Comparison of ENCODE assay signal across 8 mouse cellular contexts in genomic region chr13:28885083-28886037, GRCm38 (mm10).
DNase-seq lines count a peak whose midpoint lies in the region; ATAC-seq and TF ChIP-seq lines count a peak whose summit lies in the region.

No protein-coding gene starts in this region.

- ATAC-seq in heart, embryonic 15.5 days (replicated peaks; ENCODE audit: insufficient number of reproducible peaks, insufficient read depth, low FRiP score, low read depth), result no peak
- ATAC-seq in midbrain, embryonic 16.5 days, result peak; percentile 40; the same call in 1 of the 2 replicates

- H3K4me3 ChIP-seq in cortical plate, adult 2 months (ENCODE audit: insufficient read depth, low read length), result peak overlapping the region; percentile 42
- peak overlapping the region; percentile 54 for H3K4me3 ChIP-seq in heart, embryonic 15.5 days
- H3K4me3 ChIP-seq in limb, embryonic 10.5 days, result peak overlapping the region; percentile 62
- peak overlapping the region; percentile 41 for H3K4me3 ChIP-seq in midbrain, embryonic 16.5 days (ENCODE audit: low read depth, low read length)

- intact Hi-C loops in heart, postnatal 25 days (cut with DNase I), result no loop called here

- peak overlapping the region; percentile 86 for H3K4me2 ChIP-seq in heart, embryonic 15.5 days
- peak overlapping the region; percentile 74 for H3K4me2 ChIP-seq in midbrain, embryonic 16.5 days (ENCODE audit: low read length)

- H3K27ac ChIP-seq in cortical plate, adult 2 months (ENCODE audit: insufficient read depth, low read length), result no peak overlapping the region
- H3K27ac ChIP-seq in heart, embryonic 15.5 days, result no peak overlapping the region
- H3K27ac ChIP-seq in limb, embryonic 10.5 days, result peak overlapping the region; percentile 88
- H3K27ac ChIP-seq in midbrain, embryonic 16.5 days (ENCODE audit: low read length), result no peak overlapping the region

- no peaks in the 10 kb centered on the region for H3K4me1 ChIP-seq in cortical plate, adult 2 months (ENCODE audit: control insufficient read depth, insufficient read depth, low read length)
- H3K4me1 ChIP-seq in heart, embryonic 15.5 days (replicated peaks), result peaks cover 22% of the 10 kb centered on the region
- H3K4me1 ChIP-seq in limb, embryonic 10.5 days, result peaks cover 47% of the 10 kb centered on the region
- peaks cover 28% of the 10 kb centered on the region for H3K4me1 ChIP-seq in midbrain, embryonic 16.5 days (ENCODE audit: control insufficient read depth, insufficient read depth, low read length)

- peaks cover 29% of the 10 kb centered on the region for H3K27me3 ChIP-seq in heart, embryonic 15.5 days
- peaks cover 55% of the 10 kb centered on the region for H3K27me3 ChIP-seq in limb, embryonic 10.5 days (ENCODE audit: low read depth, poor library complexity, severe bottlenecking)
- no peaks in the 10 kb centered on the region for H3K27me3 ChIP-seq in midbrain, embryonic 16.5 days (ENCODE audit: control insufficient read depth, insufficient read depth, low read depth, low read length)

- TF ChIP-seq POLR2A in cortical plate, adult 2 months (IDR thresholded peaks at IDR 0.05; ENCODE audit: extremely low read depth, insufficient read depth, low read length), result no peak

- no peak for TF ChIP-seq CTCF in cortical plate, adult 2 months (IDR thresholded peaks at IDR 0.05; ENCODE audit: extremely low read depth, insufficient read depth, low read length)

- peak overlapping the region; percentile 62 for H3K9ac ChIP-seq in heart, embryonic 15.5 days
- peak overlapping the region; percentile 57 for H3K9ac ChIP-seq in midbrain, embryonic 16.5 days (ENCODE audit: low read depth, low read length)

- H3K36me3 ChIP-seq in heart, embryonic 15.5 days, result no peaks in the 10 kb centered on the region
- no peaks in the 10 kb centered on the region for H3K36me3 ChIP-seq in limb, embryonic 10.5 days
- H3K36me3 ChIP-seq in midbrain, embryonic 16.5 days (ENCODE audit: control insufficient read depth, insufficient read depth, low read length), result no peaks in the 10 kb centered on the region

- no peaks in the 10 kb centered on the region for H3K9me3 ChIP-seq in heart, embryonic 15.5 days (replicated peaks)
- H3K9me3 ChIP-seq in limb, embryonic 10.5 days (replicated peaks), result no peaks in the 10 kb centered on the region
- no peaks in the 10 kb centered on the region for H3K9me3 ChIP-seq in midbrain, embryonic 16.5 days (replicated peaks; ENCODE audit: control insufficient read depth, low read length, poor library complexity, severe bottlenecking)

- DNase-seq in heart, adult 11 months, result peak; percentile 89
- DNase-seq in heart, postnatal 25 days (ENCODE audit: low spot score), result no peak
- peak; percentile 79 for DNase-seq in limb, embryonic 10.5 days (ENCODE audit: low spot score)
- DNase-seq in thymus, postnatal 4 days, result peak; percentile 63
- DNase-seq in urinary bladder, postnatal 25 days (ENCODE audit: low spot score), result no peak

- 1% methylated on average over 23 of the region's 30 CpGs for whole genome bisulfite sequencing in heart, embryonic 15.5 days
- WGBS in limb, embryonic 10.5 days, result under 1% methylated on average over 29 of the region's 30 CpGs
- under 1% methylated on average over 29 of the region's 30 CpGs for WGBS in midbrain, embryonic 16.5 days

Comparison
In these comparisons a context has a peak if more than half of its experiments do, and no peak if none do; other contexts are left out.
1. DNase-seq: peak in heart, adult 11 months (single experiment), limb, embryonic 10.5 days (single experiment) and thymus, postnatal 4 days (single experiment); none in heart, postnatal 25 days (single experiment) and urinary bladder, postnatal 25 days (single experiment).
2. Peak in every context shown above with its lines, with median percentiles within 50 percentile points of each other: H3K4me3 ChIP-seq.